Mouse (Mus musculus): ENCODE data around the gene Rhoc. TPM values are rescaled to one million over a fixed set of nuclear protein-coding genes. Genes with fewer than 3 reads are reported as not detected.

The Rhoc gene
- polyA plus RNA-seq, 1 experiment: 30.8 TPM

DNA sequence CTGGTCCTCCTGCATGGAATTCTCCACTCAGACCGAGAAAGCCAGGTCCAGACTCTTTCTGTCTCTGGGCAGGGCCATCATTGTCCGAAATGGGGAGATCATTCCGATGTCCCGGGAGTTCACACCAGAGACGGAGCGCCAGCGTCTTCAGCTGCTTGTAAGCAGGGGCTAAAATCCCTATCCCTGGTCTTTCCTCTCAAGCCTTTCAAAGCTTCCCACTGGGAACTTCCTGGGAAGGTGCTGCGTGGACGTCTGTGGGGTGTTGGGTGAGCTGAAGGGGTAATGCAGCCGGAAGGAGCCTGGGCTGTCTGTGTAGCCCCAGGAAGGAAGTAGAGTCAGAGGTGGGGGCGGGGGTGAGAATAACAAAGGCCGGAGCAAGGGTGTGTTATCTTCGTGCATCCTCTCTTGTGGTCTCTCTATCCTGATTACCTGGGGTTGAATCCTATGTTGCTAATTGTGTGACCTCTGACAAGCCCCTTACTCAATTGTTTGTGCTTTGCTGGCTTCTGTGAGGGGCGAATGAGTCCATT, 4.1 kb upstream of the Rhoc start:
- DNase-seq (ENCODE audit: extremely low spot score in 1 of 2, low spot score in 1 of 2): no peak

DNA sequence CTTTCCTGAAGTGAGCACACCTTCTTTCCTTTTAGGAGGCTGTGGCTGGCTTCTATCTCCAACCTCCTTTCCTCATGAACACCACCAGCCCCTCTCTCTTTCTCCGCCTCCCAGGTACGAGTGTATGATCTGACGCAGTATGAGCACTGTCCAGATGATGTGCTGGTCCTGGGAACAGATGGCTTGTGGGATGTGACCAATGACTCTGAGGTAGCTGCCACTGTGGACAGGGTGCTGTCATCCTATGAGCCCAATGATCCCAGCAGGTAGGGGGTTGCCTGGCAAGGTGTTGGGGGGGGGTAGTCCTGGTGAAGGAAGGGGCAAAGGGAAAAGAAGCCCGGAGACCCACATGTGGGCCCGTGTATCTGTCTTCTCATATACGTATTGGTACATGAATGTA, 2.9 kb upstream of the Rhoc start:
- no peak for DNase-seq (ENCODE audit: extremely low spot score in 1 of 2, low spot score in 1 of 2)

DNA sequence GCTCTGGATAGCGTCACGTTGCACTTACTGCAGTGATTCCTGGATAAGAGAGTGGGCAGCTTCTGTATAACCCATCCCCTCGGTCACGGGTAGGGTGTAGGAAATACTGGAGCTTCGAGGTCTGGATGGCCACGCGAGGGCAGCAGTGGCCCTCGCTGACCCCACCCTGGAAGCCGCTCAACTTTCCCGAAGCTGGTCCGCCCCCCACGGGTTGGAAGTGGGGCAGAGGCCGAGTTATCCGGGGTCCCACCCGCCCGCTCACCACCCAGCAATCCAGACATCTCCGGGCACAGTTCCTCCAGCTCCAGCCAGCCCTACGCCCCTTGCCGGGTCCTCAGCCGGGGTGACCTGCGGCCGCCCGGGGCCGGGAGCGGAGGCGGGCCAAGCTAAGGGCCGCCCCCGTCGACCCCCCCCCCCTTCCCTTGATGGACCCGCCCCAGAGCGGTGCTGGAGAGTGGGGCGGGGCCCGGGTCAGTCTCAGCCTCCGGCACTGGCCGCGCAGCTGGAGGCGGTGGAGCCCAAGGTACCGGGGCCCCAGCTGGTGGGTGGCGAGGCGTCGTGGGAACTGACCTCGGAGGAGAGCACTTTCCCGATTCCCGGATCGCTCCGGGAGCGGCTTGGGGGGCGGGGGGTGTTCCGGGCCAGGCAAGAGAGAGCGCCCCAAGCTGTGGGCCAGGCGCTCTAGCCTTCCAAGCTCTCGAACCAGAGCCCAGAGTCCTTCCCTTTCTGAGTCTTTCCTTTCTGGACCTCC, 561 bp downstream of the Rhoc start:
- peak in 1 of 2 experiments; percentile 59 for DNase-seq (ENCODE audit: extremely low spot score in 1 of 2, low spot score in 1 of 2)

DNA sequence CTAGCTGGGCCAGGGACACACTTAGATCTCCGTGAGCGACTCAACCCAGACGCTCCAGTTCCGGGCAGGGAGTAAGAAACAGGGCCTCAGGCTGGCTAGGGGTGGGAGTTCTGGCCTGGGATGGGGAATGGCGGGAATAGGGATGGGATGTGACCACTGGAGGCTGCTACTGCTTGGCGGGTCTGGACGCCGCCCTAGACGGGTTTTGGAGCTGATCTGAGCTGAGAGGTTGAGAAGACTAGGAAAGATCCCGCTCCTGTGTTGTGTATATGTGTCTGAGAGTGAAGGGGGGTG, 1.1 kb downstream of the Rhoc start:
- no peak for DNase-seq (ENCODE audit: extremely low spot score in 1 of 2, low spot score in 1 of 2)

DNA sequence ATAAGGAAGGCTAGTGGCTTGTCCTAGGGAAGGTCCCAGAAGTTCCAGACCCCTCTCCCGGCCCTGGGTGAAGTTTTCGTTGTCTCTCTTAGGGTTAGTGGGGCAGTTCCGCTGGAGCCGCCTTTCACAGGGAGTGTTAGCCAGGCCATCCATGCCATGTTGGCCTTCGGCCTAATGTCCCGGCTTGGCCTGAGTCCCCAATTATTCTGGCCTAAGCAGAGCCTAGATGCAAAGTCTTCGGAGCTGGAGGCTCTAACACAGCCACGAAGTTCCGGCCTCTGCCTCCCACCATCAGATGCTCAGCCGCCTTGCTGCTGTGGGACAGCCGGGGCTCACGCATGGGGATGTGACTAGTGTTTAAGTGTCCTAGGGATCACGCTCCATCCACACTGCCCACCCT, 1.6 kb downstream of the Rhoc start:
- DNase-seq (ENCODE audit: extremely low spot score in 1 of 2, low spot score in 1 of 2): no peak

DNA sequence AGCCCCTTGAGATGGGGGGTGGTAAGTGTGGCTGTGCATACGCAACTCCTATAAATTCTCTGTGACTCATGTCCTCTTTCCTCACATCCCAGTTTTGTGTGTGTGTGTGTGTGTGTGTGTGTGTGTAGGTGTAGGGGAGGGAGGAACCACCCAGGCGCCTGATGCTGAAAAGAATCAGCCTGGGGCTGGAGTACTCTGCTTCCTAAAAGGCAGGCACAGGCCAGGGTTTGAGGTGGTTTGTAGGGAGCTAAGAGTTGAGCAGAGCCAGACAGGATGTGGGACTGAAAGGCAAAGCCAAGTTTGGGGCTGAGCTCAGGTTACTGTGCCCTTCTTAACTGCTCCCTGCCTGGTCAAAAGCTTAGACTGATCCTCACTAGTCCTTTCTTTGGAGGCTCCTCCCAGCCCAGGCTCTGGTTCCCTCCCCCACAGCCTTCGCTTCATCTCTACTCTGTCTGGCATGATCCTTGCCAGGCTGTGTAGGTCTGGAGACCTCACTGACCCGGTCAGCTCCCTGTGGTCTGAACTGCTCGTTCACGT, 2.3 kb downstream of the Rhoc start:
- peak in 1 of 2 experiments; percentile 77 for DNase-seq (ENCODE audit: extremely low spot score in 1 of 2, low spot score in 1 of 2)

DNA sequence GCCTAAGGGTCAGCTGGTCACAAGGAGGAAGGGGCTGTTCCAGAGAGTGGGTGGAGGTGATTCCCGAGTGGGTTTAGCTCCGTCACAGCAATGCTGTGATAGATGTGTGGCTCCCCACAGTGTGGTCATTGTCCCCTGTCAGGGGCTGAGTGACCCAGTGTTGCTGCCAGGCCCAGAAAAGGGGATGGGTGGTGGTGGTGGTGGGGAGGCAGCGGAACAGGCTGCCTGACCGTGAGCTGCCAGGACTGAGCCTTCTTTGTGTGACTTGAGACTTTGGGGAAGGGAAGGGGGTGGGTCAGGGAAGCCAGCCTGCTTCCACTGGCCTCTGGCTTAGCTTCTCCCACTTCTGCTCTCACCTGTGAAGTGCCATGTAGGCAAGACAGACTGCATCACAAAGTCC, 2.8 kb downstream of the Rhoc start:
- DNase-seq (ENCODE audit: extremely low spot score in 1 of 2, low spot score in 1 of 2): no peak

DNA sequence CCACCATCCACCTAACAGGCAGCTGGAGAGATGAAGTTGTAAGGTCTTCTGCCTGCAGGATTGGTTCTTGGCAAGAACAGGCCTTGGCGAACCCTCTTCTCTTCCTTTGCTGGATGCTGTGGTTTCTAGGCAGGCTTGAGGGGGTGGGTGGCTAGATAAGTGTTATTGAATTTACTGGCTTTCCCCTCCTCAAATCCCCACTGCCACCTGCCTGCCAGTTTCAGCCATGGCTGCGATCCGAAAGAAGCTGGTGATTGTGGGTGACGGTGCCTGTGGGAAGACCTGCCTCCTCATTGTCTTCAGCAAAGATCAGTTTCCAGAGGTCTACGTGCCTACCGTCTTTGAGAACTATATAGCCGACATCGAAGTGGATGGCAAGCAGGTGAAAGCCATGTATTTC, 3.5 kb downstream of the Rhoc start:
- peak in 1 of 2 experiments; percentile 57 for DNase-seq (ENCODE audit: extremely low spot score in 1 of 2, low spot score in 1 of 2)

DNA sequence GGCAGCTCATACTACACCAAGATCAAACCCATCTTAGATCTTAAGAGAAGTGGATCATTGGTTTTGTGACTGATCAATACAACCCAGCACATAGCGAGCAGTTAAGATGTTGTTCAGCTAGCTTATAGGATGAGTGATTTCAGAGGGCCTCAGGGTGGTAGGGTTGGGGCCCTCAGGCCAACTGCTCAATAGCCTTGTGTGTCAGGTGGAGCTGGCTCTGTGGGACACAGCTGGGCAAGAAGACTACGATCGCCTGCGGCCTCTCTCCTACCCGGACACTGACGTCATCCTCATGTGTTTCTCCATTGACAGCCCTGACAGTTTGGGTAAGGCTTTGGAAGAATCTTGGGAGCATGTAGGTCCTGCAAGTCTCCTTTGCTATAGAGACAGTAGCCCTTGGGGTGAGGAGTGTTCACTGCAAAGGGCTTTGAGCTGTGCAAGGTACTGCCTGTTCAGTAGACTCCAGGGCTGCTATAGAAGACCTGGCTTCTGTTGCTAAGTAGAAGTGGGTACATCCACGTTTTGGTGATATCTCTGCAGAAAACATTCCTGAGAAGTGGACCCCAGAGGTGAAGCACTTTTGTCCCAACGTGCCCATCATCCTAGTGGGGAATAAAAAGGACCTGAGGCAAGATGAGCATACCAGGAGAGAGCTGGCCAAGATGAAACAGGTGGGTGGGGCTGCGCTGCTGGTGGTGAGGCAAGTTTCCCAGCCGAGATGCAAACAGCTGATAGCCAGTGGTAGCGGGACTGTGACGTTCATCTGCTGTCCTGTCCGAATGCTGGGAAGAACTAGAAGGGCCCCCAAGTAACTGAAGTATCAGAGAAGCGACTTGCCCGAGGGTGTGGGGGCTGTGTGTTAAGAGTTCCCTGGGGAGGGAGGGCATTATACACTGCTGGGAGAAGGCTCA, 4.4 kb downstream of the Rhoc start:
- DNase-seq (ENCODE audit: extremely low spot score in 1 of 2, low spot score in 1 of 2): no peak

DNA sequence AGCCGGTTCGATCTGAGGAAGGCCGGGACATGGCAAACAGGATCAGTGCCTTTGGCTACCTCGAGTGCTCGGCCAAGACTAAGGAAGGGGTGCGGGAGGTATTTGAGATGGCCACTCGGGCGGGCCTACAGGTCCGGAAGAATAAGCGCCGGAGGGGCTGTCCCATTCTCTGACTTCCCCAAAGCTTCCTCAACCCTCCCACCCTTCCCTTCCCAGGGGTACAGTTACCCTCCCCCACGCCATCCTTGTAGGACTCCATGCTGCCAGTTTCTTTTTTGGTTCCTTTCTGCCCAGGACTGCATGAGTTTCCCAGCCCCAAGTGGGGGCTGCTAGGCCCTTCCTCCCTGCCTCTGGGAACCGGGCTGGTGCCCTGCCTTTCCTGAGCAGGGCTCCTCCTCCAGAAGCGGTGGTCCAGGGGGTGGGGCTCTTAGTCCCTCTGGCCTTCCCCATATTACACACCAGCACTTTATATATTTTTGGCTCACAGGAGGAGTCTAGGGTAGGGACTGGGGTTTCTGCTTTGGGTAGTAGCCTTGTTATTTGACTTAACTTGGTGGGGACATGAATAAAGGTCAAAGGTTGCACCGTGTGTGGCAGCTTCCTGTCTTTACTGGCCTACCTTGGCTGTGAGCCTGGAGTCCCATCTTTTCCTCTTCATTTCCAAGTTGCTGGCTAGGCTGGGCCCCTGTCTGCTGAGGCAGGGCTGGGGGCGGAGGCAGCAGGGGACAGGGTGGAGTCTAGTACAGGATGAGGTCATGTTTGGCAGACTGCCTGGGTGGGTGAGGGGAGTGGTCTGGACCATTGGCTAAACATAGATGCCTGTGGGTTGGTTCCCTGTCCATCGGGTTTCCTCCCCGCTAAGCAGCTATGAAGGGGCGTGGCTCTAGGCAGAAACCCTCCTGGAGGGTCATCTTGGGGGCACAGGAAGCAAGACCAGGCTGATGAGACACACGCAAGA, 6.0 kb downstream of the Rhoc start:
- peak in 1 of 2 experiments; percentile 75 for DNase-seq (ENCODE audit: extremely low spot score in 1 of 2, low spot score in 1 of 2)

DNA sequence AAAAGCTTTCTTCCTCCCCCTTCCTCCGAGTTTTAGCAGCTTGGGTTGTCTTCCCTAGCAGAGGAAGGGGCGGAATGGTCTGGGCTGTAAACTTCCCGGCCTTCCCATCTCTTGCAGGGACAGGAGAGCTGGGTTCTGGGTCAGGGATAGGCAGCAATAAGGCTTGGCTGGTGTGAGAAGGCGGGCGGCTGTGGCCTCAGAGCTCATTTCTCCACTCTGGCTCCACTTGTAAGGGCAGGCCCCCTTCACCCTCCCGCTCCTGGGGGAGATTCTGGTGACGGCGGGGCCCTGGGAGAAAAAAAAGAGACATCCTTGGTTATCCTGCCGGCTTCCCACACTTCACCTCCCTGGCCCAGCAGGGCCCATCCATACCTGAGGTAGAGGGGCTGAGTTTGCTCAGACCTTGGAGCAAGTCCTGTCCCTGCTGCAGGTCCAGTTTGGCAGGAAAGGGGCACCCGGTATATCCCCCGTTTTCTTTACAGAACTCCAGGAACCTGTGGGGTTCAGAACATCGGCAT, 6.8 kb downstream of the Rhoc start:
- DNase-seq (ENCODE audit: extremely low spot score in 1 of 2, low spot score in 1 of 2): no peak

DNA sequence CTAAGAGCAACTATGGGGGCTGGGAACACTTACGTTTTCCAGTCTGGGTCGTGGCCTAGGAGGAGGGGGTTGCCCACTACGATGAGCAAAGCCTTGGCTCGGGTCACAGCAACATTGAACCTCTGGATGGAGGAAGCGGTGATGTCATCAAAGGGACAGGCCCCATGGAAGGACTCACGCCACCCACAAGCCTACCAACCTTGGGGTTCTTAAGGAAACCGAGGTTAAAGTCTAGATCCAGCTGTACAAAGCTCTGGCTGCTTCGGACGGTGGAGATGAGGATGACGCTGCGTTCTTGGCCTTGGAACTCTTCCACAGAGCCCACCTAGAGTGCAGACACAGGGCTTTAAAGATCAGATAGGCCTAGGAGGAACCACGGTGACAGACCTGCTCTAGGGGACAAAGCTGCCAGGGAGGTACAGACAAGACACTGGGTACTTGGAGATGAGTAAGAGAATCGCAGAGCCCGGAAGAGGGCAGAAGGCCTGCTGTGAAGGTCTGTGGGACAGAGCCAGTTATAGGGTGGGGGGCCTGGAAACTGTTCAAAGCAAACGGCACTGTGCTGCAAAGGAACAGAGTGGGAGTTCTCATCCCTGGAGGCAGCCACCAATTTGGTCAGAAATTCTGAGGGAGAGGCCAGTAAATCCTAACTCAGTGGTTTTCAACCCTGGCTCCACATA, 7.6 kb downstream of the Rhoc start:
- no peak for DNase-seq (ENCODE audit: extremely low spot score in 1 of 2, low spot score in 1 of 2)

DNA sequence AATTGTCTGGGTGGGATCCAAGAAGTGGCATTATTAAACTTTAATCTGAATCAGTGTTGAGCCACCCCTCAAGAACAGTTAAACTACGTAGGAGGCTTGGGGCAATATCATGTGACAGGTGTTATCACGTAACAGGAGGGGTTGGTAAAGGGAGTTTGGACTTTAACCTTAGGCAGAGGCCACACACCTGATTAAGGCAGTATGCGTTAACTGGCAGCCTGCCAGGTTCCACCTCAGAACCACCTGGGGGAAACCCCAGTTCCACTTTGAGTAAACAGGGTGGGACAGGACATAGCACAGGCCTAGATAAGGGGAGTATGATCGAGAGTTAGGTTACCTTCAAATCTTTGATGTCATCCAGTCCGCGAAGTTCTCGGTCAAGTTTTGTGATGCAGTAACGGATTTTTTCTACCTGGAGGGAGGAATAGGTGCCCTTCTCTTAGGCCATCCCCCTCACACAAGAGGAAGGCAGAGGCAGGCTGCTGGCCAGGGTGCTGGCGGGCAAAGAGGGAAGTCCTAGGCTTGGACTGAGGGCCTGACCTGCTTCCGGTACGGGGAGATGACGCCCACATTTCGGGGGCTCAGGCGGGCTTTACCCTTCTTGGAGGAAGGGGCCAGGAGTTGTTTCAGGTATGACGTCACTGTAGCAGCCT, 8.4 kb downstream of the Rhoc start:
- no peak for DNase-seq (ENCODE audit: extremely low spot score in 1 of 2, low spot score in 1 of 2)

DNA sequence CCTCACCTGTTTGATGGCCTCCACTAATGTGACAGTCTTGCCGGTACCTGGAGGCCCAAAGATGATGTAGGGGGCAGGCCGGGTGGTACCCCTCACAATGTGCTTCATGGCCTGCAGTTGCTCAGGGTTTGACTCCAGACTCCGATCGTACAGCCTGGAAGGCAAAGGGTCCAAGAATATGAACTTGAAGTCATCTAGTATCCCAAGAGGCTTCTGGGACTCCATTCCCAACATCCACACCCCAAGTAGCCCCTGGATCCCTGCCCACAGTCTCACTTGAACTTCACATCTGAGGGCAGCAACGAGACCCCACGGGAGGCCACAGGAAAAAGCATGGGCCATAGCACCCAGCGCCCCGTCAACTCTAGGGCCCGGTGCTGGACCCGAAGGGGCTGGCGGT, 12.5 kb downstream of the Rhoc start:
- DNase-seq (ENCODE audit: extremely low spot score in 1 of 2, low spot score in 1 of 2): no peak

DNA sequence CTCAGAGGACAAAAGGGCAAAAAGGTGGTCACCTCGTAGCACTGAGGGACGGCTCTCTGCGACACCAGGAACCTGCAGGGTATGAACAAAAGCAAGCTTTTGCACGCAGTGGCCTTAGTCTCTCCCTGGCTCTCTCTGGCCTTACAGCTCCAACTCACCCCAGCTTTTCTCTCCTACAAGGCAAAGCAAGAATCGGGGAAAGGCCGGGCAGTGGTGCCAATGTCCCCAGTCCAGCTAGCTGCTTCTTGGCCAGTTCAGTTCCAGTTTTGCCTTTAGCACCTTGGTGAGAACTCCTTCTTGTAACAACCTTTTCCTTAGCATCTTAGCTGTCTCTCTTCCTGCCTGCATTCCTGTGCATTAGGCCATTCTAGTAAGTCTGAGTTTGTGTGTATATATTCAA, 13.3 kb downstream of the Rhoc start:
- no peak for DNase-seq (ENCODE audit: extremely low spot score in 1 of 2, low spot score in 1 of 2)

DNA sequence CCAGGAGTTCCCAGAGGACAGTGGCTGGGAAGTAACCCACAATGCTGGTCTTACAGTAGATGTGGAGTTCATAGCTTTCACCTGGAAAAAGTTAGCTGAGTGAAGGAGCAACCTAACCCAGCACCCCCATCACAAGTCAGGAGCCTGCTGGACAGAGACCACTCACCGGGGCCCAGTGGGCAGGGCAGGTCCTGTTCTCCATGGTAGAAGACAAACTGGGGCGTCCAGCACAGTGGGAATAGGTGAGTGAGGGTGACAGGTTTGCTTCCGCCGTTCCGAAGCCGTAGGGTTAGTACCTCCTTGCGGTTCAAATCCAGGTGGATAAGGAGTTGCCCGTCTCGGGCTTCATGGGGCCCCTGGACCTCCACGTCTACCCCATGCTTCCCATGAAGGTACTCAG, 16.1 kb downstream of the Rhoc start:
- no peak for DNase-seq (ENCODE audit: extremely low spot score in 1 of 2, low spot score in 1 of 2)

DNA sequence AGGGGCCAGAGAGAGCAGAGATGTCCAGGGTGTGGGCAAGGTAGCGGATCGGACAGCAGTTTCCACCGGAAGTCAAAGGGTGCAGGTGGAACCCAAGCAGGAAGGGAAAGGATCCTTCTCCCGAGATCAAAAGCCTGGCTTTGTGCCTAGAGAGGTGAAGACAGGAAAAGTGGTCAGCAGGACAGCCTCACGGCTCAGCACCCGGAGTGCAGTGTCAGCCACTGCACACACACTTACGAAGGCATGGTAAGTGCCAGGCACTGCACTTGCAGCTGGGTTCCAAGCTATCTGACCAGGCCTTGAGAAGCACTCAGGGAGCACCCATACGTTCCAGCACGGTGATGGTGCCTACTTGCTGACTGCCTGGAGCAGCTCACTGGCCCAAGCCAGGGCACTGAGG, 17.4 kb downstream of the Rhoc start:
- no peak for DNase-seq (ENCODE audit: extremely low spot score in 1 of 2, low spot score in 1 of 2)

DNA sequence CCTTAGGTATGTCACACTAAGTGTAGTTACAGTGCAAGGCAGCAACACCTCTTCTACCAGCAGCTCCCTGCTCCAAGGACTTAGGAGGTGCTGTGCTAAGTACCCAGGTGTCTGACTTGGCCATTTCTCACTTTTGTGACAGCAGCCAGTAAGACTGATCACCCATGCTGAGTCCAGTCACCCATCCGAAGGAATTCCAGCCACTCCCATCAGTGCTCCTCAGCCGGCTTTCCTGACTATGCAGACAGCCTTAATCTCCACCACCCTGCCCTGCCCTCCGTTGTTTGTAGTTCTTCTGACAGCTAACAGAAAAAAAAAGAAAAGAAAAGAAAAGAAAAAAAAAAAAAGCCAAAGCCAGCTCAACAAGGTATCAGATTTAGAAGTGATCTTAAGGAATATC, 23.6 kb downstream of the Rhoc start:
- DNase-seq (ENCODE audit: extremely low spot score in 1 of 2, low spot score in 1 of 2): no peak

DNA sequence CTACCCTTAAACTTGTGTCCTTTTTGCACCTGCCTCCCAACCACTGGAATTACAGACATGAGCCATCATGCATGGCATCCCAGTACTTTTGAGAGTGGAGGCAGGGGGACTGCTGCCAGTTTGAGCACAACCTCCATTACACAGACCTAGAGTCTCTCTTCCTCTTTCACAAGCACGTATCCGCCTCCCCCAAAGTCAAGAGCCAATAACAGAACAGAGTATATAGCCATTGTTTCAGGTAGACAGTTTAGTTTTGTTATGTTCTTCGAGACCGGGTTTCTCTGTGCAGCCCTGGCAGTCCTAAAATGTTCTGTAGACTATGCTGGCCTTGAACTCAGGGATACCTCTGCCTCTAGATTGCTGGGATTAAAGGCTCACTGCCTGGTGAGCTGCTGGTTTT, 24.1 kb downstream of the Rhoc start:
- DNase-seq (ENCODE audit: extremely low spot score in 1 of 2, low spot score in 1 of 2): no peak

Data from frontal cortex, adult 2 months (tissue).